Comparison of ENCODE assay signal across 8 mouse cellular contexts in genomic region chr14:50955942-50956508, GRCm38 (mm10). TPM values are rescaled to one million over a fixed set of nuclear protein-coding genes. Genes with fewer than 3 reads are reported as not detected.
DNase-seq lines count a peak whose midpoint lies in the region; ATAC-seq and TF ChIP-seq lines count a peak whose summit lies in the region.
"Not testable (repeated sequence)": the region's sequence is repeated elsewhere in the genome, so short reads cannot be mapped to it uniquely, and the experiment has no call there.

Gene Pnp2, plus strand, starts transcription at chr14:50955992.

- H3K9ac ChIP-seq in liver, embryonic 15.5 days, result peak within 1 kb of the TSS; percentile 50

- H3K9me3 ChIP-seq in liver, embryonic 15.5 days (replicated peaks), result not testable (repeated sequence)

- H3K4me1 ChIP-seq in liver, embryonic 15.5 days (replicated peaks), result peaks cover 34% of the 10 kb centered on the region

- peak within 1 kb of the TSS; percentile 90 for H3K27ac ChIP-seq in liver, embryonic 15.5 days (replicated peaks)

- peak; percentile 36 to 65 for DNase-seq in CD8-positive naive resting alpha-beta T cell, adult 2 months (ENCODE audit: low read depth in 2 of 2, low spot score in 2 of 2)
- peak; percentile 68 for DNase-seq in cerebellum, adult 9-11 months
- peak; percentile 45 to 56 for DNase-seq in frontal cortex, postnatal 14 days (ENCODE audit: low spot score in 2 of 2)
- not testable (repeated sequence) for DNase-seq in large intestine, adult 2 months (ENCODE audit: low read depth, low spot score)
- peak; percentile 79 to 87 for DNase-seq in spleen, postnatal 4 days (ENCODE audit: low spot score in 2 of 2)

- H3K27me3 ChIP-seq in liver, embryonic 15.5 days; myocyte (ENCODE audit: control insufficient read depth, insufficient read depth, insufficient read length): not testable (repeated sequence)

- ATAC-seq in hematopoietic stem cell, adult 5-6 weeks (replicated peaks in 1 of 2; ENCODE audit: insufficient read depth in 1 of 2, low FRiP score in 2 of 2, low TSS enrichment in 1 of 2, low read depth in 1 of 2, poor library complexity in 2 of 2, severe bottlenecking in 2 of 2), result peak; percentile 85 to 94
- peak; percentile 82 for ATAC-seq in liver, embryonic 15.5 days (ENCODE audit: insufficient read depth)

- H3K4me2 ChIP-seq in liver, embryonic 15.5 days, result peak within 1 kb of the TSS; percentile 71
- peak within 1 kb of the TSS; percentile 38 for H3K4me2 ChIP-seq in myocyte (ENCODE audit: low read depth)

- not testable (repeated sequence) for TF ChIP-seq POLR2A in myocyte (IDR thresholded peaks at IDR 0.05; ENCODE audit: insufficient read length, low read depth)

- peak within 1 kb of the TSS; percentile 57 for H3K4me3 ChIP-seq in liver, embryonic 15.5 days (replicated peaks)
- not testable (repeated sequence) for H3K4me3 ChIP-seq in myocyte

- H3K79me2 ChIP-seq in myocyte (ENCODE audit: control insufficient read depth, insufficient read depth), result not testable (repeated sequence)

- H3ac ChIP-seq in myocyte (ENCODE audit: control insufficient read depth, insufficient read length), result not testable (repeated sequence)

- H3K36me3 ChIP-seq in liver, embryonic 15.5 days (replicated peaks), result peaks cover 26% of the 10 kb centered on the region
- H3K36me3 ChIP-seq in myocyte (ENCODE audit: control insufficient read depth, insufficient read depth), result not testable (repeated sequence)

- WGBS in large intestine, adult 2 months, result 10% methylated on average over 19 of the region's 19 CpGs
- 11% methylated on average over 19 of the region's 19 CpGs for WGBS in liver, embryonic 15.5 days (ENCODE audit: insufficient replicate concordance)

RNA-seq across cellular contexts. Expression of gene Pnp2, which starts in this region (rescaled TPM):
- 3.5 and 4.7 TPM in 2 replicates for total RNA-seq in hematopoietic stem cell, adult 5-6 weeks (2017)
- 104 and 150 TPM in 2 replicates for polyA plus RNA-seq in large intestine, adult 2 months (2012; rRNA removed)
- polyA plus RNA-seq in liver, embryonic 15.5 days (2015; fragmentation: Nextera tagmentation; extraction: Ambion mirVana), result 9.8 and 10.0 TPM in 2 replicates
- 0.08 TPM for polyA plus RNA-seq in myocyte (2012; fragmentation: generic; extraction: Trizol)
